15 mouse cellular contexts compared by ENCODE assay signal in genomic region chr4:40081035-40081434, GRCm38 (mm10).
"Had no signal": no experiment of that assay in that cellular context is flagged by ENCODE, and none has a peak within 500 bp of the region (broad histone marks: within the 10 kb centered on the region; RNA-seq: fewer than 3 reads in every experiment).

No protein-coding gene starts in this region.

- H3K9ac ChIP-seq: lung, embryonic 15.5 days; midbrain, embryonic 13.5 days; midbrain, embryonic 15.5 days; neural tube, embryonic 12.5 days had no signal

- H3K4me2 ChIP-seq: lung, embryonic 15.5 days; midbrain, embryonic 11.5 days; midbrain, embryonic 13.5 days; midbrain, embryonic 15.5 days; neural tube, embryonic 12.5 days had no signal

- H3K4me3 ChIP-seq: lung, embryonic 15.5 days; megakaryocyte, embryonic 14.5 days; midbrain, embryonic 13.5 days; midbrain, embryonic 15.5 days; neural tube, embryonic 12.5 days had no signal

- H3K9me3 ChIP-seq: lung, embryonic 15.5 days; midbrain, embryonic 13.5 days; midbrain, embryonic 15.5 days; neural tube, embryonic 12.5 days had no signal

- H3K36me3 ChIP-seq: lung, embryonic 15.5 days; midbrain, embryonic 13.5 days; midbrain, embryonic 15.5 days; neural tube, embryonic 12.5 days had no signal

- H3K27ac ChIP-seq: lung, embryonic 15.5 days; macrophage; midbrain, embryonic 13.5 days; midbrain, embryonic 15.5 days; neural tube, embryonic 12.5 days had no signal

- H3K4me1 ChIP-seq: lung, embryonic 15.5 days; megakaryocyte, embryonic 14.5 days; midbrain, embryonic 13.5 days; midbrain, embryonic 15.5 days; neural tube, embryonic 12.5 days had no signal

- ATAC-seq: lung, postnatal 0 days; midbrain, embryonic 13.5 days; midbrain, embryonic 15.5 days had no signal

- DNase-seq: lung, adult 2 months; lung, postnatal 14 days; lung, postnatal 36 days; right cerebral cortex, postnatal 14 days; thymus, adult 2 months; thymus, postnatal 25 days; thymus, postnatal 4 days had no signal

- H3K27me3 ChIP-seq: lung, embryonic 15.5 days; megakaryocyte, embryonic 14.5 days; midbrain, embryonic 13.5 days; midbrain, embryonic 15.5 days; neural tube, embryonic 12.5 days had no signal
